Mouse (Mus musculus) heart, adult 18-20 months (tissue): ENCODE data around the gene Ppif. TPM values are rescaled to one million over a fixed set of nuclear protein-coding genes. Genes with fewer than 3 reads are reported as not detected.

Experiments
- DNase-seq, 2 experiments: peaks; one replicate each; pipeline ENCODE4 v3.0.0; 2021 to 2022; ENCODE audit warnings: mixed read lengths in 1 of 2
- total RNA-seq, 2 experiments: library from RNA; stranded (reverse); gene quantifications; 2 replicates each; pipeline ENCODE4 v1.2.3; 2021

Ppif gene
- total RNA-seq, 2 experiments from 2014 or later = 287 to 306 TPM

DNA sequence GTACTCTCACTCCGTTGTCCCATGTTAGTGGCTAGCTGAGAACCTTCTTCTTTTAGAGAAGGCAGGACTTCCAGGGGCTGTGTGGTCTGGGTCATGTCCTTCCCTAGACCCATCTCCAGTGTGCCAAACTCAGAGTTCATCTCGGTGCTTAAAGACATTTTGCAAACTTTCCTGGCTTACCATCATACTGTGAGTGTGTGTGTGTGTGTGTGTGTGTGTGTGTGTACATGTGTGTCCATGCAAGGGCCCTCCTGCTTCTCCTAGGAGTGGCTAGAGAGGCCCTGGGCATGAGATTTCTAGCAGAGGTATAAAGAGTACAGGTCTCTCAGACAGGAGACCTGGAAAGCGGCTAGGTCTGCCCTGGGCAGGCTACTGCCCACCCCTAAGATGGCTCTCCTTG is 42.2 kb downstream of the Ppif start:
- no peak for DNase-seq

DNA sequence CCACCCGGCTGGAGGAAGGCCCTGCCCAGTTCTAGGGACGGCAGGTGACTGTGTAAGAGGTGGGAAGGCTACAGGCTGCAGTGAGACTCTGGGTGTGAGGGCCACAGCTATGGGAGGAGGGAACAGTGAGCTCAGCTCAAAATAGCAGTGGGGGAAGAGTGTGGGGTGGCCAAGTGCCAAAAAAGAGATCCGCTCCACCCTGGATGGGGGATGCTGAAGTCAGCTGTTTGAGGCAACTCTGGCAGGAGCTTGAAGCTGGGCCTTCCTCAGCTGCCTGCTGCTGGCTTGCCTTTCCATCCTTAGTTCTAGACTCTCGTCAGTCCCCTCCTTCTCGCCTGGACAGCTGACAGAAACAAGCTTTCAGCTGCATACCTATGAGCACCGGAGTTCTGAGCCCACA is 42.6 kb downstream of the Ppif start:
- DNase-seq = peak; percentile 87 to 94

DNA sequence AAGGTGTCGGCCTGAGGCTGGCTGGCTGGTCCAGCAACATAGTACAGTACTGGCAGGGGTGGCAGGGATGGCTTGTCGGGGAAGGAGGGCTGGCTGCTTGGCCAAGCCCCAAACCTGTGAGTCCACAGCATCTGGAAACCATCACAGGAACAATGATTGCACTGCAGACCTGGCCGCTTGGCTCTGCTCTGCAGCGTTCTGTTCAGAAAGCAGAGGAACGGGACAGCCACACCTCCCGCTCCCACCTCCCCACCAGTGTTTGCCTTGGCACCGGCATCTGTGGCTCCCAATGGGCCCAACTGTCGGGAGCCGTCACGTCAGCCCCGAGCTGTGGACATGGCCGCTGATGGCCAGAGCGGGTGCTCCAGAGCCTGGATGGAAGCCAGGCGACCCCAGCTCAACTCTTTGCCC is 44.6 kb downstream of the Ppif start:
- DNase-seq = peak; percentile 73 to 84

DNA sequence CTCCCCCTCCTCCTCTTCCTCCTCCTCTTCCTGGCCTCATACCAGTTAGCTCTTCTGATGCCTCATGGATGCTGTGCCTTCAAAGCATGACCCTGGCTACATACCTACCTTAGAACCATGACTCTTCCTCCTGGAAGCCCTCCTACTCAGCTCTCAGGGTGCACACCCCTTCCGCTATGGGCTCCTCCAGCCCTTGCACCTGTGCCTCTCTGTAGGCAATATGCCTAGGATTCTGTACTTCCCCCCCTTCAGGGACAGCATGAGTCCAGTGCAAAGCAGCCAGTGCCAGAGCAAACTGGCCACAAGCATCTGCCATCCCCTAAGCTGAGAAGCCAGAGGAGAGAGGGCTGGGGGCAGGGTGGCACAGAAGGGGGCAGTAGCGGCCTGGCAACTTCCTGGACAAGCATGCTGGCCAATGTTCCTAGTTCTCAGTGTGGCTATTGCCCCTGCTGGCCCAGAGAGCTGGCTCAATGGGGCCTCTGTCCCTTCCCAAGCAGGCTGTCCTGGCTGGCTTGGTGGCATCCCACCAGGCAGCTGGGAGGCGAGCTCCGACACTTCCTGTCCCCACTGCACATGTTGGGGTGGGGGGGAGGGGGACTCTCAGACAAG is 46.1 kb downstream of the Ppif start:
- DNase-seq = no peak

DNA sequence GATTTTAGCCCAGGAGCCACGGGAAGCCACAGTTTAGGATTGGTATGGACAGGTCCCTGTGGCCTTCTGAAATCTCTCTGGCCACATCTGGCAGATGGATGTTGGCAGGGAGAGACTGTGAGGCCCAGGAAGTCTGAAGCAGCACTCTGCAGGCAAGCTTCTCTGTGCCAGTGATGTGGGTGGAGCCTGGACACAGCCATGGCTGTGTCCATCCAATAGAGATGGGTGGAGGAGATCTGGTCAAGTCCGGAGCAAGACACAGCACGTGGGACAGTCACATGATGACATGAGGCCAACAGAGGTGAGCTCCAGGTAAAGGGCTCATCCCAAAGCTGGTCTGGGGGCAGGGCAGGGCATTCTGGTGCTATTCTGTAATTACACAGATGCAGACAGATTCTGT is 47.3 kb downstream of the Ppif start:
- DNase-seq = no peak

DNA sequence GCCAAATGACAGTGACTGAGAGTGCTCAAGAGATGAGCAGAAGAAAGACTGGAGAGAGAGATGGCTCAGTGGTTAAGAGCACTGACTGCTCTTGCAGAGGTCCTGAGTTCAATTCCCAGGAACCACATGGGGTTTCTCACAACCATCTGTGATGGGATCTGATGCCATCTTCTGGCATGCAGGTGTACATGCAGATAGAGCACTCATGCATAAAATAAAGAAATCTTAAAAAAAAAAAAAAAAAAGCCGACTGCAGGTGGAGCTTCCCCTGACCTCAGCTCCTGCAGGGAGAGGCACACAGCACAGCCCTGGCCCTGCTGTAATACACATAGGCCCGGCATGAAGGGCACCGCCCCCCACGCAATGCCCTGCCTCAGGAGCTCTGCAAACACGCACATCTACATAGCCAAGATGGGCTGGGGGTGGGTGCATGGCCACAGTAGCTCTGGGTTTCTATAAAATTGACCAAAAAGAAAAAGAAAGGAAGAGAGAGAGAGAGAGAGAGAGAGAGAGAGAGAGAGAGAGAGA is 48.0 kb downstream of the Ppif start:
- DNase-seq = no peak

DNA sequence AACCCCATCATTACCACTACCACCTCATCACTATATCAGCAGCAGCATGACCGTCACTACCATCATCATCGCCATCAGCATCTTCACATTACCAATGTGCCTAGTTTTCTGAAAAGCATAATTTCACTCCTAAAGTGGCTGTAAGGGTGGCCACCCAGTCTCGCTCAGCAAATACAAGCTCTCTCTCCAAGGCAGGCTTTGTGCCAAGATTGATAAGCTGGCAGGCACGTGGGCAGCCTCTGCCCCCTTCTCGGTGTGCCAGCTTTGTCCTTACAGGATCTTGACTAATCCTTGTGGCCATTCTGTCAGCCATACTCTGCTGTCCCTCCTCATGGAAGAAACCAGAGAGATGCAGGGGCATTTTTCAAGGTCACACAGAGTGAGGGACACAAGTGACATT is 49.0 kb downstream of the Ppif start:
- DNase-seq = no peak

DNA sequence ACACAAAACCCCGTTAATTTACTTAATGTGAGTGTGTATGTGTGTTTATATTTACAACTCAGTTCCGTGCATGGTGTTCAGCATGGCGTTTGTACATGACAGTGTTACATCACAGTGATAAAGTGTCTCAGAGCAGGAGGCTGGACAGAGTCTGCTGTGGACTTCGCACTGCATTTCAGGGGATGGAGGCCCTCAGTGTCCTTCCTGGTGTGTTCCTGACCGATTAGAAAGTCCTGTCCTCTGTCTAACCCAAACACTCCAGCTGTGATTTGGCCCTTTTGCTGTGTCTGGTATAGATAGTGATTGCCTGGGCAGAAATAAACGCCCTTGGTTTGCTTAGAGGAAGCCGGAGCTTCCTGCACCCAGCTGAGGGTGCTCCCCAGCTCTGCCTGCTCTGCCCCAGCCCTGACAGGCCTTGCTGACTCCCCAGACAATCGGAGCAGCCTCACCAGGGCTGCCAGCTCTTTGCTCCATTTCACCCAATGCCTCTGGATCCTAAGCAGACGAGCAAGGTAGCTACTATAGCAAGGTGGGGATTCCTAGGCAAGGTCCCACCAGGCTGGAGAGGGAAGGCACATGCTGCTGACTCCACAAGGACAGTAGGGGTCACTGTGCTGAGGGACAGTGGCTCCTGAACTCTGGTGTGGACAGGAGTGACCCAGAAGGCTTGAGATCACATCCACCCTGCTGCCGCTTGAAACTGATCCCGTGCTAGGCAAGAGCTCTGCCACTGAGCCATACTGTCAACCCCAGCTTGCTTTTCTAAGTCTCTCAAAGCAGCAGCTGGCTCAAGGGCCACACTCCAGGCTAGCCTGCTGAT is 51.6 kb downstream of the Ppif start:
- no peak for DNase-seq

DNA sequence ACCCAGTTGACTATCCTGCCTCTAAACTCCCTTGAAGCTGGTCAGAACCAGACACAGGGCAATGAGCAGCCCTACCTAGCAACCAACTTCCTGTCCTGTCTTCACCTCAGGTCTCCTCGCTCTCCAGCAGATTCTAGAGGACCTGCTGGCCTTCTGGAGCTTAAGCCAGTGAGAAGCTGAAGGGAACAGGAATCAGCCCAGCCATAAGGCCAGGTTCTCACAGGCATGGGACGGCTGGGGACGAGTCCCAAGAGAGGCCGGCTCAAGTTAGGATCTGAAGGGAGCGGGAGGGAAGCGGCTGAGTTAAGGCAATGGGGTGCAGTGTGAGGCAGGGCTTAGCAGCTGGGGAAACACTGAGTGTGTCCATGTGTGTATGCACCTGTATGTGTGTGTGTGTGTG is 52.4 kb downstream of the Ppif start:
- no peak for DNase-seq

DNA sequence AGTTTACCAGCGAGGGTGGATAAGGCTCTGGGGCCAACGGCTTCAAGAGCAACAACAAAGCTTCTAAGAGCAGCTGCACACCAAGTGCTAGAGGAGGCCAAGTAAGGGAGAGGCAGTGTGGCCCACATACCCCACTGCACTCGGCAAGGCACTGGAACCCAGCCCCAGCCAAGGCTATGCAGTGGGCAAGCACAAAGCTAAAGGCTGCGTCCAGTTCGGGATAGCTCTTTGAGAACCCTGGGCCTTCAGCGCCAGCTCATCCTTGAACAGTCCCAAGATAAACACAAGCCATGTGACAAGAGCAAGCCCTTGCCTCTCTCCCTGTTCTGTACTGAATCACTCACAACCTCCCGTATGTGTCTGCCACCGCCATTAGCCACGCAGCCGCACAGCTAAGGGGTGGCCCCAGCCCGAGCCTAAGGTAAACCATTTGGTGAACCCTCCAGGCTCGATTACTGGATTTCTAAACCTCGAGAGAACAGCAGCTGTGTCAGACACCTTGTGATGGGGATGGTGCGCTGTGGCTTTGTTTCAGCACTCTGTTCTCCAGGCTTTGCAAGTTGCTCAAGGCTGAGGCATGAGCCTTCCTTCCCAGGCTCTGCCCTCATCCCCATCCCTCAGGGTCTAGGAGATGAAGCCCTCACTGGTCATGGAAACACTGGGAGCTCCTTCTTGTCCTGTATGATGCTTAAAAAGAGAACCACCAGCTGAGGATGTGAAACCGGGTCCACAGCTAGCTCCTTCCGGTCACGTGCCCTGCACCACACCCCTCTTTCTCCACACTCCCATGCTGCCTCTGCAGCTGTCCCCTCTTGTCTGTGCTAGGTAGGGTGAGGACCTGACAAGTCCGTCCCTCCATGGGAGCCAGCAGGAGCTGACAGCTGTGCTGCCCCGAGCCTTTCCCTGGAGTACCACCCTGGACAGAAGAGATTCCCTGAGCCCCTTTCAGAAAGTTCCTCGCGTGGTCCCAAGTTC is 53.3 kb downstream of the Ppif start:
- DNase-seq = peak; percentile 64 to 81

DNA sequence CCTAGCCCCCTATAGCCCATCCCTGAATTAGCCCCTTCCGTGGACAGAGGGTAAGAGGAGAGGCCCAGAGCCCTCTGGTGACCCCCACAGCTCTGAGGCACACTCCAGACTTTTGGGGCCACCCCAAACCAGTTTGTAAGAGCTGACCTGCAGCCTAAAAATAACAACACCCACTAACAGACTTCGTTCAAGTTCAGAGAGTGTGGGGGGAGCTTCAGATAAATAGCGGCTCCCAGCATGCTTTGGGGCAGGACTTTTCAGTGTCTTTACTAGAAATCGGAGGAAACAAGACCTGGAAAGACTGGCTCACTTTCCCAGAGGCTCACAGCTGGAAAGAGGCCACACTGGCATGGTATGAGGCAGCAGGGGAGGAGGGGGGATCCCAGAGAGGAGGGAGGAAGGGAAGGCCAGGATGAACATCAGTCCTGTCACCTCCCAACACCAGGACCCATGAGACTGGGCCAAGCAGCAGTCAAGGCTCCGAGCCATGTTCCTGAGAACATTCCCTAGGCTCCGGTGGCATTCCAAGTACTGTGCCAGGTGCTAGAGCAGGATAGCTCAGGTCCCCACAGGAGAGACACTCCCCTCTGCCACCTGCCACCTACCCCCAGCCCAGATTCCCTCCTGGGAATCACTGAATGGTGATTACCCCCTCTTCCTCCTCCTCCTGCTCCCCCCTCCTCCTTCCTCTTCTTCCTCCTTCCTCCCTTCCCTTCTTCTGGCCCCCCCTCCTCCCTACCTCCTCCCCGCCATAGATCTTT is 54.2 kb downstream of the Ppif start:
- no peak for DNase-seq

DNA sequence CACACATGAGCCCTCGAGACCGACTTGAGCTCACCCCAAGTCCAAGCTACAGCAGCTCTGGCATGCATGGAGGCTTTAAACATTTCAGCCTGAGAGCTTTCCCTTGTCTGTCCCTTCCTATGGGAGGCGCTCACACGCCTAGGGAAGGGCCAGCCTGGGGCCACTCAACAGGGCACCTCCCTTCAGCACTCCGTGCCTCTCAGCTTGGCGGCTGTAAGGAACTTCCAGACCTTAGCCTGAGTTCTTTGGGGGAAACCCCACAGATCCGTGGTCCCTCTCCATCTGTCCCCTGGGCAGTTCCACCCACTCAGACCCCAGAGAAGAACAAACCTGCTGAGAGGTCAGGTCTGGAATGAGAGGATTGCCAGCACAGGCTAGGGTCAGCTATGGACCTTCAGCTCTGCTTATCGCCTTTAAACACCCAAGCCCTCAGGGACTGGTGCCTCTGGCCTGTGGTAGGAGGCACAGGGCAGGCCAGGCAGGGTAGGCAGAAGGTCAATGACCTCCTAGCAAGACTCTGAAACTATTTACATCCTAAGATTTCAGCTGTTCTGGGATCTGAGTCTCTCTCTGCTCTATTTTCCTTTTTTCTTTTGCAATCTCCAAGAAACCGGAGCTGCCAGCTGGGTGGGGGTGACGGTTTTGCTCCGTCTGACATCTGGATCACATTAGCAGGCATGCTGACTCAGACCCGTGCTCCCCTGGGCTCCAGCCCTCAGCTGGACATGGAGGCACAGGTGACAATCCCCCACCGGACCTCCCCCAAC is 55.4 kb downstream of the Ppif start:
- peak; percentile 76 to 82 for DNase-seq

Other genes starting within 250 kb of the Ppif start
- gene Zmiz1, start 235.0 kb upstream of the Ppif start, total RNA-seq = 10 to 100 TPM; 32.5 to 38.5 TPM
- 10 to 100 TPM; 33.9 to 34.9 TPM for gene Zcchc24, start 74.9 kb downstream of the Ppif start, total RNA-seq
- gene Anxa11, start 148.0 kb downstream of the Ppif start, total RNA-seq = 10 to 100 TPM; 76.1 to 82.5 TPM
- 1 to 10 TPM; 2.1 to 2.9 TPM for gene Plac9a, start 208.9 kb downstream of the Ppif start, total RNA-seq
- gene Tmem254a, start 233.5 kb downstream of the Ppif start, total RNA-seq = under 1 TPM; 0.15 to 0.27 TPM
- gene Cphx1, start 244.2 kb downstream of the Ppif start, total RNA-seq = not detected